Mouse (Mus musculus) embryo, embryonic 11 days (tissue): ENCODE measurements around the gene Ccdc69.

Experiments
- DNase-seq: peaks from one replicate; pipeline ENCODE4 v3.0.0-alpha.2; 2015

Gene Ccdc69

DNA sequence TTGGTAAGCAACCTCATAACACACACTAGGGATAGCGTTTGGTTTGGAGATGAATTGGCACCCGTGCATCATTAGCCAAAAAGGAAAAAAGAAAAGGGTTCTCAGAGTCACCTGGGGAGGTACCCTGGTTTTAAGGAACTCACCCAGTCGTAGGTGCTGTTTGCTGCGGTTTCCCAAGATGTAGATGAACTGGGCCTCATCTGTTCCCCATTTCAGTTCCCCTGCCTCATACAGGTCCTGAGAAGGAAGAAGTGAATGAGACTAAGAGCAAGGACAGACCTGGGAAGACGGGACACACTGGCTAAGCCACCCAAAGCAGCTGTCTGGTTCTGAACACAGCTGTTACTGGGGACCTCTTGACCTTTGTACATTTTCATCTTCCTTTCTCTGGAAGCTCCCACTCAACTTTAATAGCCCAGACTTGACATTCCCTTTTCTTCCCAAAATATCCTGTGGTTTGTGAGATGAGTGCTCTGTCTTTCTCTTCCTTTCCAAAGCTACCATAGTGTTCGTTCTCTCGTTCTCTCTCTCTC lies 72.9 kb downstream of the Ccdc69 start:
- DNase-seq, result no peak
